Mouse (Mus musculus) hindbrain, embryonic 11.5 days (tissue): ENCODE data around the gene Efnb1. TPM values are rescaled to one million over a fixed set of nuclear protein-coding genes. Genes with fewer than 3 reads are reported as not detected.

ENCODE experiments used
- ATAC-seq: fragments of 200-750 bp; cut with Nextera tagmentation; 2 replicates; pipeline ENCODE4 v1.8.0; 2017; ENCODE audit warnings: mild to moderate bottlenecking, moderate TSS enrichment, moderate library complexity; ENCODE audit not compliant: low FRiP score
- DNase-seq: peaks from one replicate; pipeline ENCODE4 v3.0.0-alpha.2; 2015; ENCODE audit warnings: low spot score
- H3K27ac ChIP-seq: fragments of 300-500 bp; sonication (generic); 2 replicates; pipeline ENCODE4 v1.5.1; 2014; ENCODE audit warnings: mild to moderate bottlenecking, low read depth, low read length
- H3K27me3 ChIP-seq: fragments of 300-500 bp; sonication (generic); 2 replicates; pipeline ENCODE4 v1.6.1; 2014; ENCODE audit warnings: mild to moderate bottlenecking, low read length, moderate library complexity, mixed read lengths; ENCODE audit not compliant: control insufficient read depth, insufficient read depth
- H3K36me3 ChIP-seq: fragments of 300-500 bp; sonication (generic); 2 replicates; pipeline ENCODE4 v1.6.1; 2014; ENCODE audit warnings: mild to moderate bottlenecking, low read length, moderate library complexity, mixed read lengths; ENCODE audit not compliant: control insufficient read depth, insufficient read depth
- H3K4me1 ChIP-seq: fragments of 300-500 bp; sonication (generic); replicated peaks from 2 replicates; pipeline ENCODE4 v1.6.1; 2014; ENCODE audit warnings: low read length, mixed read lengths; ENCODE audit not compliant: control insufficient read depth, insufficient read depth
- H3K4me2 ChIP-seq: fragments of 300-500 bp; sonication (generic); replicated peaks from 2 replicates; pipeline ENCODE4 v1.6.1; 2014; ENCODE audit warnings: mild to moderate bottlenecking, low read depth, low read length
- H3K4me3 ChIP-seq: fragments of 300-500 bp; sonication (generic); 2 replicates; pipeline ENCODE4 v1.5.1; 2014; ENCODE audit warnings: low read depth, low read length
- H3K9ac ChIP-seq: fragments of 300-500 bp; sonication (generic); 2 replicates; pipeline ENCODE4 v1.6.1; 2014; ENCODE audit warnings: low read depth, low read length
- H3K9me3 ChIP-seq: fragments of 300-500 bp; sonication (generic); 2 replicates; pipeline ENCODE4 v1.6.1; 2016; ENCODE audit warnings: low read length; ENCODE audit not compliant: control insufficient read depth
- WGBS: fragments of 180-500 bp; shearing (Covaris S2); extraction: QIAGEN DNeasy Blood & Tissue Kit; methylation state at CpG from one replicate; pipeline ENCODE4 v1.1.7; 2014; 5-methylcytosine and 5-hydroxymethylcytosine counted together
- polyA plus RNA-seq: library from polyadenylated mRNA; unstranded; fragments of >200 nt; fragmentation: Nextera tagmentation; extraction: Ambion mirVana; gene quantifications from 2 replicates; pipeline ENCODE4 v1.2.1, GENCODE M21; 2014

Gene Efnb1
- polyA plus RNA-seq, 1 experiment from 2014 or later = 35.5 TPM

DNA sequence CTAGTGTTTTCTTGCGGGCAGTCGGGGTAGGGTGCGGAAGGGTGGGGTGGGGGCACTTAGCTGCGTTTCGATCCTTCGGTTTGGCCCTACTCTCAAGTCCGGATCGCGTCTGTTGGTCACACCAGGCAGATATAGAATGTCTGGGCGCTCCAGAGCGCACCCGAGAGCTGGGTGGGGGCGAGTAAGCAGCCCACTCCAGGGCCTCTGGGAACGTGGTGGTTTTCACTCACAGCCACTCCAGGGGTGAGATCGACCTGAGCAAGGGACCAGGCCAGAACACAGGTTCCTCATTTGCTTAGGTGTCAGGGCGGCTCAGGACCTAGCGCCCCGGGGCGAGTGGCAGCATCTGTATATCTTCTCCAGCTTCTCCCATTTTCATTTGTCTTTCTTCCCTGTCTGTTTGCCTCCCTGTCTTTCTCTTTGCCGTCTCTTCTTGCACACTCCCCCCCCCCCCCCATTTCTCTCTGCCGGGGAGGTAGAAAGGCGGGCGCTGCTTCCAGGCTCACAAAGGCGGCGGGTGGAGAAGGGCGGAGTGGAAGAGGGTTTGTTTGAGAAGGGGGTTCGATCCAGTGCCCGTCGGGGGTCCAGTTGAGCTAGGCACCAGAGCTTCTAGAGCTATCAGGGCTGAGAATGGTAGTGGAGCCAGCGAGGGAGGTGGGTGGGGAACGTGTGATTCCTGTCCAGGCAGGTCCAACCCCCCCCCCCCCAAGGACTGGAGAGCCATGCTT lies 1.4 kb downstream of the Efnb1 start:
- H3K9me3 ChIP-seq = no peaks in the 10 kb centered on the region
- no peaks in the 10 kb centered on the region; the same call in 1 of the 2 replicates for H3K27me3 ChIP-seq
- H3K4me2 ChIP-seq = peak overlapping the region; percentile 70
- H3K4me3 ChIP-seq = peak overlapping the region; percentile 72
- no peaks in the 10 kb centered on the region for H3K36me3 ChIP-seq
- ATAC-seq = no peak
- peak; percentile 30 for DNase-seq
- peak overlapping the region; percentile 88 for H3K9ac ChIP-seq
- peaks cover 3% of the 10 kb centered on the region for H3K4me1 ChIP-seq
- peak overlapping the region; percentile 79 for H3K27ac ChIP-seq
- WGBS = 20% methylated on average over 25 of the region's 31 CpGs

DNA sequence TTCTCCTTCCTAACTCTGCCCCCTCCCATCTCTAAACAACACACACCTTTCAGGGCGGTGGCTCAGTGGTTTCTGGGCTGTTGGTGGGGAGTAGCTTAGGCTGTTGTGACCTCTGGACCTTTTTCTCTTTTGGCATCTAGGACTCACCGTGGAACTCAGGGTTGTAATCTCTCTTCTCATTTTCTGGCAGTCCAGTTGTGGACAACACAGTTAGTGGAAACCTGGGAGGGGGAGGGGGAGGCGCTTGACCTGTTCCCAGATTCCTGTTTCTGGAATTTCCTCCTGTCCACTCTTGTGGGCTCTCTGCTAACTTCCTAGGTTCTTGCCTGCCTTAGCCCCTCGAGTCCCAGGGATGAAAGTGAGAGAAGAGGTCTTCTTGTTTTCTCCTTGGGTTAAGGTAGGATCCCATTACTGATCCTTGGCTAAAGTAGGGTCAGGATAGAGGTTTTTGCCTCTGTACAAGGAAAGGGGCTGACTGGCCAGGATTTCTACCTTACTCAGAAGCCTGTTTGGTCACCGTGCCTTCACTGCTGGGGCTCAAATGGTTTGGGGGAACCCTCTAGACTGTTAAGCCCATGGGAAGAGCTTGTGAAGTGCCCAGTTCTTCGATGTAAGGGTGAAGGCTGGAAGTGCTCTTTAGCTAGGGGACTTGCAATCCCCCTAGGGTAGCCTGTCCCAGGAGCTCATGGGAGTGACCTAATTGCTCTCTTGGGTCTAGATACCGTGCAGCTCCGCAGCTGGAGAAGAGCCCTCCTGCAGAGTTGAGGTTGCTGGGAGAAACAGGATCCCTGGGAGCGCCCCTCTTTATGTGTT lies 2.2 kb downstream of the Efnb1 start:
- Histone ChIP-seq H3K9ac (peak overlapping the region; percentile 88), H3K27ac (peak overlapping the region; percentile 54; the same call in 1 of the 2 replicates), H3K27me3 (no peaks in the 10 kb centered on the region; the same call in 1 of the 2 replicates), H3K9me3 (no peaks in the 10 kb centered on the region), H3K4me2 (peak overlapping the region; percentile 70), H3K36me3 (no peaks in the 10 kb centered on the region), H3K4me1 (peaks cover 3% of the 10 kb centered on the region), H3K4me3 (peak overlapping the region; percentile 72)
- WGBS = 34% methylated on average over 9 of the region's 9 CpGs
- ATAC-seq = no peak
- DNase-seq = no peak

DNA sequence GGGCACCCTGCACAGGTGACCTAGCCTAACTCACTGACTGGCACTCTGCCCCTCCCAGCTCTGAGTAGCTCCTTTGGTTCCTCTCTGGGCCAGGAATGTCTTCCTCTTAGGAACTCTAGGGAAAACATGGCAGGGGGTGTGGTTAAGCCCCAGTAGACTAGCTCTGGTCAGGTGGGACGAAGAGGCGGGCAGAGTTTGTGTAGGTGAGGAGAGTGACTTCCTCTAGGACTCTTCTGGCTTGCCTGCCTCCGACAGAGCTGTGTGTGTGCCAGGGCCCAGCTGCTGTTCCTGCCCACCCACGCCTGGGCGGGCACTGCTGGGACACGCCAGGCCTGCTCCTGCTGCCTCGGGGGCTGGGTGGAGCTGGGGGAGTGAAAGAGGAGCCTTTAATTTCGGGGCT lies 5.1 kb downstream of the Efnb1 start:
- 34% methylated on average over 8 of the region's 8 CpGs for WGBS
- H3K4me1 ChIP-seq = peaks cover 3% of the 10 kb centered on the region
- H3K36me3 ChIP-seq = 0 out of 2 replicates have a peak, but pooled peaks cover 2% of the 10 kb centered on the region
- H3K9me3 ChIP-seq = no peaks in the 10 kb centered on the region
- H3K27me3 ChIP-seq = no peaks in the 10 kb centered on the region
- no peak for DNase-seq
- no peak overlapping the region for H3K9ac ChIP-seq
- peak overlapping the region; percentile 70 for H3K4me2 ChIP-seq
- no peak for ATAC-seq
- H3K4me3 ChIP-seq = no peak overlapping the region
- peak overlapping the region; percentile 47; the same call in 1 of the 2 replicates for H3K27ac ChIP-seq

DNA sequence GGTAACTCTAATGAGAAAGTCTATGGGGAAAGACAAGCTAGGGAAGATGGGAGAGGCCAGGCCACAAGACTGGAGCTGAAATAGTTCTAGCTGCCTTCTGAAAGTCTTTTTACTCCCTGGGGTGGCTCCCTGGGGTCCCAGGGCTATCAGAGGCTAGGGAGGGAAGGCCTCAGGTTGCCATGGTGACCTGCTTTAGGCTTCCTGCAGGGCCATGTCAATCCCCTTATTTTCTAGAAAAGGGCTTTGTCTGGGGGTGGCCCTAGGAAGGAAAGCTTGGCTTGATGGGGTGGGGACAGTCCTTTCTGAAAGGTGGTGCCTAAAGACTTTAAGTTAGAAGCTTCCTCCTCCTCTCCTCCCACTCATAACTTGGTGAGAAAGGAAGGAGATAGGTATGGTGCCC lies 6.0 kb downstream of the Efnb1 start:
- Histone ChIP-seq H3K4me2 (peak overlapping the region; percentile 70), H3K36me3 (0 out of 2 replicates have a peak, but pooled peaks cover 2% of the 10 kb centered on the region), H3K4me1 (peaks cover 3% of the 10 kb centered on the region), H3K27ac (peak overlapping the region; percentile 47; the same call in 1 of the 2 replicates), H3K9me3 (no peaks in the 10 kb centered on the region), H3K27me3 (no peaks in the 10 kb centered on the region), H3K4me3 (no peak overlapping the region), H3K9ac (no peak overlapping the region)
- DNase-seq (peak; percentile 22), ATAC-seq (0 out of 2 replicates have a peak, but pooled peaks have one; percentile 41)

DNA sequence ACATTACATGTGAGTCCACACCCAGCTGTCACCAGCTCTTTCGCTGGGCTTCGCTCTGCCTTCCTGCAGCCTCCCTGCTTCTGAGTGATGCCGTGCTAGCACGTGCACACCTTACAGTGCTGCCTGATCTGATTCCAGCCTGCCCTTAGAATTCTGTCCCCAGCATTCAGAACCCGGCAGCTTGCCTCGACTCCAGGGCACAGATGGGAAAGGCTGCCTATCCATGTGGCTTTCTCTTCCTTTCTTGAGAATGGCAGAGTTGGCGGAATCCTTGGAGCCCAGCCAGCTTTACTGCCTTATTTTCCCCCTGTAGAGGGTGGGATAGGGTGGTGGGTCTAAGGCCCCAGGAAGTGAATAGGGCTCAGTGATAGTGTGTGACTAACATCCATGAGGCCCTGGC lies 9.6 kb downstream of the Efnb1 start:
- no peaks in the 10 kb centered on the region for H3K9me3 ChIP-seq
- WGBS = 89% methylated on average over 7 of the region's 7 CpGs
- H3K27me3 ChIP-seq = no peaks in the 10 kb centered on the region
- ATAC-seq = no peak
- no peak overlapping the region for H3K27ac ChIP-seq
- no peak overlapping the region for H3K4me3 ChIP-seq
- no peaks in the 10 kb centered on the region; the same call in 1 of the 2 replicates for H3K4me1 ChIP-seq
- no peak overlapping the region for H3K4me2 ChIP-seq
- no peak for DNase-seq
- H3K9ac ChIP-seq = no peak overlapping the region
- 0 out of 2 replicates have a peak, but pooled peaks cover 2% of the 10 kb centered on the region for H3K36me3 ChIP-seq

DNA sequence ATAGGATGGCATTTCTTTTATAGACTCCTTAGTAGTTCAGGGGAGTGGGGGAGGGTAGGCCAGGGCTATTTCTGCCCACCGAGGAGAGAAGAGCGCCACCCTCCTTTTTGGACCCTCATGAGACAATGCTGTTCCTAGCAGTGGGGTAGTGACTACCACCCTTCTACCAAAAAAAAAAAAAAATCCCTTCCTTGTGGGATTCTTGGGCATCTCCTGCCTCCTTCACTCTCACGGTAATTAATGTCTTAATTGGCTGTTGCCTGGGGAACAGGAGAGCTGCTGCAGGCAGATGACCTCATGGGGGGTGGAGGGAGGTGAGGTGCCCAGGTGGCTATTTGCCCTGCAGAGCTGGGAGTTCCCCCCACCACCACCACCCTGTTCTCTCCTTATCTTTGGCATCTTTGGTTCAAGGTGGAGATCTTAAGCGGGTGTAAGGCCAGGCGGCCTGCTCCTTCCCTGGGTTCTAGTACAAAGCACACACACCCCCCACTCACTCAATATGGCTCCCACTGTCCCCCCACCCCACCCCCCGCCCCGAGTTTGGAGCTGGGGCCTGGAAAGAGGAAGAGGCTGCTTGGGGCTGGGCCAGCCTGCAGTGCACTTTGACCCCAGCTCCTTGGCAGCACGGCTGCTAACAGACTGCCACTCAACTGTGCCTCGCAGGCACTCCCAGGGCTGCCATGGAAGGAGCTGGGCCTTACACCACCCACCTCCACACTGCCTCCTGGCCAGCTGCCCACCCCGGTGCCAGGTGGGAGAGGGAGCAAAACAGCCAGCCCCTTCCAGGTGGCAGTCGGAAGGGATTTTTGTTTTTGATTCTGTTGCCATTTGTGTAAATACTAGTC lies 12.4 kb downstream of the Efnb1 start:
- H3K27ac ChIP-seq = no peak overlapping the region
- H3K4me2 ChIP-seq = no peak overlapping the region
- DNase-seq = no peak
- no peak for ATAC-seq
- H3K4me1 ChIP-seq = no peaks in the 10 kb centered on the region; the same call in 1 of the 2 replicates
- no peaks in the 10 kb centered on the region for H3K27me3 ChIP-seq
- H3K4me3 ChIP-seq = no peak overlapping the region
- H3K36me3 ChIP-seq = 0 out of 2 replicates have a peak, but pooled peaks cover 2% of the 10 kb centered on the region
- no peaks in the 10 kb centered on the region for H3K9me3 ChIP-seq
- 55% methylated on average over 11 of the region's 11 CpGs for WGBS
- H3K9ac ChIP-seq = no peak overlapping the region

DNA sequence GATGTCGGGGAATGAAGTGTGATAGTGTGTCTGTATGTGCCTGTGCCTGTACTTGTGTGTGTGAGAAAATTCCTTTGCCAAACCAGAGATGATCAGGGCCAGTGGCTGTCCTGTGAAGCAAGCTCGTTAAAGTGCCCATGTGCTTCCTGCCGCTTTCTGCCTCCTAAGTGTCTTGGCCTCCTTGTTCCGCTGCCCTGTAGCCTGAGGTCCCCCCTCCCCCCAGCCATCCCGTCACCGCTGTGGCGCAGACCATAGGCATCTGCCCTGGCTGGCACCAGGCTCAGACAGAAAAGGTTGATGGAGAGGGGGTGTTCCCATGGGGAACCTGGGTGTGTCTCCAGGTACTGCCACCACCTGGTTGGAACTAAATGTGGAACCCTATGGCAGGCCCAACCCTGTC lies 13.1 kb downstream of the Efnb1 start:
- Histone ChIP-seq H3K4me2 (no peak overlapping the region), H3K4me3 (no peak overlapping the region), H3K27ac (no peak overlapping the region), H3K9me3 (no peaks in the 10 kb centered on the region), H3K36me3 (0 out of 2 replicates have a peak, but pooled peaks cover 2% of the 10 kb centered on the region), H3K4me1 (no peaks in the 10 kb centered on the region; the same call in 1 of the 2 replicates), H3K9ac (no peak overlapping the region), H3K27me3 (no peaks in the 10 kb centered on the region)
- ATAC-seq (no peak), DNase-seq (no peak)
- 67% methylated on average over 7 of the region's 7 CpGs for WGBS

DNA sequence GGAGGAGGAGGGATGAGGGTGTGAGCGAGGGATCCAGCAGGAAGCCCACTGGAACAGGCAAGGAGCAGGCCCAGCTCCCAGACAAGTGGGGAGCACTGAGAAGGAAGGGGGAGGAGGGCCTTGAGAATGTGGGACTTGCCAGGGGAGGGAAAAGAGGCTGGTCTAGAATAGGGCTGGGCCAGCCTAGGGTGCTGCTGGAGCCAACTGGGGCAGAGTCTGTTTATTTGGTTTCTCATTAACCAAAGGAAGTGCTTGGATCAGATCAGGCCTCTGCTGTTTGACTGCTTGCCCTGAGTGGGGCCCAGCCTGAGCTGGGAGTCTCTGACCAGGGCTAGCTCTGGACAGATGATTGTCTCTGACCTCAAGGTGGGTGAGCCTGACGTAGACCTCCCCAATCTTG lies 14.0 kb downstream of the Efnb1 start:
- Histone ChIP-seq H3K27me3 (no peaks in the 10 kb centered on the region), H3K9me3 (no peaks in the 10 kb centered on the region), H3K27ac (no peak overlapping the region), H3K4me3 (no peak overlapping the region), H3K4me1 (no peaks in the 10 kb centered on the region; the same call in 1 of the 2 replicates), H3K9ac (no peak overlapping the region), H3K36me3 (0 out of 2 replicates have a peak, but pooled peaks cover 2% of the 10 kb centered on the region), H3K4me2 (no peak overlapping the region)
- ATAC-seq = no peak
- DNase-seq = no peak
- 83% methylated on average over 2 of the region's 2 CpGs for WGBS
